Mouse (Mus musculus): ENCODE results near the gene Spn. TPM values are rescaled to one million over a fixed set of nuclear protein-coding genes. Genes with fewer than 3 reads are reported as not detected.
"Not testable (repeated sequence)": the region's sequence is repeated elsewhere in the genome, so short reads cannot be mapped to it uniquely, and the experiment has no call there.

Gene Spn
- total RNA-seq (2021): 1 to 10 TPM in 1 of 2 experiments, under 1 TPM in 1; 0.70 to 1.3 TPM
- long read RNA-seq, experiment 1, partial matches to known transcripts: 0 of 1 reads
- long read RNA-seq, experiment 1, other reads (novel, unspliced or antisense): 1 of 1 reads
- long read RNA-seq, experiment 2: 0 reads

GRCm38 (mm10) chr7:127137262-127138017, at the start of gene Spn:
TSS of gene Spn (minus strand) at chr7:127137823.
- DNase-seq: no peak

DNA sequence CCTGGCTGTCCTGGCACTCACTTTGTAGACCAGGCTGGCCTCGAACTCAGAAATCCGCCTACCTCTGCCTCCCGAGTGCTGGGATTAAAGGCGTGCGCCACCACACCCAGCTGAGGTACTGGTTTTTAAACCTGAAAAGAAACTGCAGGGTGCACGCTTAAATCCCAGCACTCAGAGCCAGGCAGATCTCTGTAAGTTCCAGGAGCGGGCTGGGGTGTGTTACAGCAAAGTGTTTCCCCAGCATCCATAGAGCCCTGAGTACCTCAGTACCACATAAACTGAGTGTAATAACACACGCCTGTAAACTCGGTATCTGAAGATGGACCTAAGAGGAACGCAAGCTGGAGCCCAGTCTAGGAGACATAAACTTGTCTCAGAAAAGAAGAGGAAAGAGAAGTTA, 49.7 kb upstream of the Spn start:
- no peak for DNase-seq

- DNase-seq: peak in 1 of 2 experiments; percentile 37
Measured at GRCm38 (mm10) chr7:127185601-127186000, 48.0 kb upstream of the Spn start.

DNA sequence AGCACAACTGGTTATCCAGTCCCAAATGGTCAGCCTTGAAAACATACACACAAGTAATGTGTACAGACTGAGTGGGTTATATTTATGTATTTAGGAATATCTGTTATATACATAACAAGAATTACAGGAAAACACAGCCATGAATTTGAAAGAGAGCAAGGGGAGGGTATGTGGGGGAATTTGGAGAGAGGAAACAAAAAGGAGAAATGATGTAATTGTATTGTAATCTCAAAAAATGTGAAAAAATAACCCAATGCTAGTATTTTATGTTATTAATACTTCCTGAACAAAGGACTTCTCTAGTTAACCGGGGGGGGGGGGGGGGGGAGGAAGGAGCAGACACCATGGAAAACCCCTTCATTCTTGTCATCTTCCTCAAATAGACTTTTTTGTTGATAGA, 47.1 kb upstream of the Spn start:
- no peak for DNase-seq

DNA sequence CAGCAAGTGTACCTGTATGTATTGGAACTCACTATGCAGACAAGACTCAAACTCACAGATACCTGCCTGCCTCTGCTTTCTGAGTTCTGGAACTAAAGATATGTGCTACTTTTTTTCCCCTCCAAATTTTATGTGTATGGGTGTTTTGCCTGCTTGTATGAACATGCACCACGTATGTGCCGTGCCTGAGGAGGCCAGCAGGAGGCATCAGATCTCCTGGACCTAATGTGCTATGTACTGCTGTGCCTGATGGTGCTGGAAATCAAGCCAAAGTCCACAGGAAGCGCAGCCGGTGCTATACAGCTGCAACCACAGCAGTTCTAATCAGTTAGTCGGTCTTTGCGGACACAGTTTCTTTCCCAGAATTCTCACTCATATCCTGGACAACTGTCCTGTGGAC, 46.2 kb upstream of the Spn start:
- DNase-seq: peak in 1 of 2 experiments; percentile 34

GRCm38 (mm10) chr7:127183345-127183744, 45.7 kb upstream of the Spn start:
- DNase-seq: no peak

DNA sequence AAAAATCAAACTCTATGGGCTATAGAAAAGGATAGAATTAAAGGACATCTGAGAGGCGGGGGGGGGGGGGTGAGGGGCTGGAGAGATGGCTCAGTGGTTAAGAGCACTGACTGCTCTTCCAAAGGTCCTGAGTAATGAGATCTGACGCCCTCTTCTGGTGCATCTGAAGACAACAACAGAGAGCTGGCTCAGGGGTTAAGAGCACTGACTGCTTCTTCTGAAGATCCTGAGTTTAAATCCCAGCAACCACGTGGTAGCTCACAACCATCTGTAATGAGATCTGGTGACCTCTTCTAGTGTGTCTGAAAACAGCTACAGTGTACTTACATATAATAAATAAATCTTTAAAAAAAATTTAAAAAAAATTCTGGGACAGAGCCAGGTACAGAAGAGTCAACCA, 44.1 kb upstream of the Spn start:
- DNase-seq: not testable (repeated sequence)

GRCm38 (mm10) chr7:127180783-127181182, 43.2 kb upstream of the Spn start:
- no peak for DNase-seq

GRCm38 (mm10) chr7:127176937-127177336, 39.3 kb upstream of the Spn start:
- DNase-seq: no peak

GRCm38 (mm10) chr7:127166501-127166900, 28.9 kb upstream of the Spn start:
- no peak for DNase-seq

- no peak for DNase-seq
Measured at GRCm38 (mm10) chr7:127165607-127166493, 28.2 kb upstream of the Spn start.

DNA sequence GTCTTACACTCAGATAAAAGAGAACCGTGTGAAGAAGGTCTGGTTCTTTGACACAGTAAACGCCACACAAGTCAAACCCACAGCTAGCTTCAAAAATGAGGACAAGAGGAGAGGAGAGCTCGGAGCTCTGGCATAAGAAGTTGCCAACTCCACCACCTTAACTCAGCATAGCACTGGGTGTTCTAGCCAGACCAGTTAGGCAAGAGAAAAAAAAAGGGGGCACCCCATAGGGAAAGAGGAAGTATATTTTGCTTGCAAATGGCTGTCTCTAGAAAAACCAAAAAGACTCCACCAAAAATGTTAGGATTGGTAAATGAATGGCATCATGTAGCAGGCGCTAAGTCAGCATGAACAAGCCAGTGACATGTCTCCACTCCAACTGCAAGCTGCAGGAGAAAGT, 26.4 kb upstream of the Spn start:
- no peak for DNase-seq

GRCm38 (mm10) chr7:127162546-127162945, 24.9 kb upstream of the Spn start:
- peak; percentile 29 to 64 for DNase-seq

- no peak for DNase-seq
Measured at GRCm38 (mm10) chr7:127157548-127157947, 19.9 kb upstream of the Spn start.

DNA sequence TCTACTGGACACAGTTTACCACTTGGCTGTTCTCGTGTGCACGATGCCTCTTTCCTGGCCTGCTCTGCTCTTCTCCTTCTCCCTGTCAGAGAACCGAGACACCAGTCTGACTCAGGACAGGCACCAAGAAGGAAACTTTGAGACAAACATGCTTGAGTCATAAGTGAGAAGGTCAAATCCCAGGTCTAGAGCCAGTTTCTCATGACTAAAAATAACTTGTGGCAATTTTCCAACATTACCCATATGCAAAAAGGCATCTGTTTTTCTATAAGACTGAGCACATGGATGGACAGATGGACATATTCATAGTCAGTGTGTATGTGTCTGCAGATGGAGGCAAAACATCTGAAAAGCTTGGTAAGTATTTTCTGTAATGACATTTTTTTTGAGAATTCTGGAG, 15.9 kb upstream of the Spn start:
- peak; percentile 33 to 37 for DNase-seq

DNA sequence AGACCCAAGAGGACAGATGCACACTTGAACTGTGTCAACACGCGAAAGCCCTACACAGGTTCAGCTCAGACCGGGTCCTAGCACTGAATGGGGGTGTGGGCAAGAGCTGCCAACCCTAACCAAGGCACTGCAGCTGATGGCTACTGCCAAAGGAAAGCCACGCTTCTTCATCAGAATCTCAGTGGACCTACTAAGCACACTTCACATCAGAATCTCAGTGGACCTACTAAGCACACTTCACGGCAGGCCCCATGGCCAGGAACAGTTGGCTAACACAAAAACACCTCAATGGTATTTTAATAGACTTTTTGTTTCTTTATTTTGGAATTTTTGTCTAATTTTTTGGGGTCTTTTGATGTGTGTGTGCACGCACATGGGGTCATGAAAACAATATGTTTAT, 14.8 kb upstream of the Spn start:
- DNase-seq: no peak

DNA sequence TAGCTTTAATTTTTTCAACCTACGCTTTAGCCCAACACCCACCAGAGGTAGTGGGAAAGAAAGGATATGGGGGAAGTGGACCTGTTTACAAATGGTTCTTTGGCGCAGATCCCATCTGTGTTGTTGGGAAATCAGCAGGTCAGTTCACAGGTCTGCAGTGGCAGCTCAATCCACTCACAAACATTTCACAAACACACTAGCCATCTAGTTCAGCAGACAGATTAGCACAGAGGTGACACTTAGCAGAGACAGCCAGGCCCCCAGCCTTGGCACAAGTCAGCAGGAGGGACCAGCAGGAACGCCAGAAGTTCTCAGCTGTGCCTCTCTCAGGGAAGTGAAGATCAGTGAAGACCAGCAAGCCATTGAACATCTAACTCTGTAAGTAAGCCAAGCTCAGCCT, 10.3 kb upstream of the Spn start:
- no peak for DNase-seq

- DNase-seq: no peak
Measured at GRCm38 (mm10) chr7:127146267-127146603, 8.6 kb upstream of the Spn start.

DNA sequence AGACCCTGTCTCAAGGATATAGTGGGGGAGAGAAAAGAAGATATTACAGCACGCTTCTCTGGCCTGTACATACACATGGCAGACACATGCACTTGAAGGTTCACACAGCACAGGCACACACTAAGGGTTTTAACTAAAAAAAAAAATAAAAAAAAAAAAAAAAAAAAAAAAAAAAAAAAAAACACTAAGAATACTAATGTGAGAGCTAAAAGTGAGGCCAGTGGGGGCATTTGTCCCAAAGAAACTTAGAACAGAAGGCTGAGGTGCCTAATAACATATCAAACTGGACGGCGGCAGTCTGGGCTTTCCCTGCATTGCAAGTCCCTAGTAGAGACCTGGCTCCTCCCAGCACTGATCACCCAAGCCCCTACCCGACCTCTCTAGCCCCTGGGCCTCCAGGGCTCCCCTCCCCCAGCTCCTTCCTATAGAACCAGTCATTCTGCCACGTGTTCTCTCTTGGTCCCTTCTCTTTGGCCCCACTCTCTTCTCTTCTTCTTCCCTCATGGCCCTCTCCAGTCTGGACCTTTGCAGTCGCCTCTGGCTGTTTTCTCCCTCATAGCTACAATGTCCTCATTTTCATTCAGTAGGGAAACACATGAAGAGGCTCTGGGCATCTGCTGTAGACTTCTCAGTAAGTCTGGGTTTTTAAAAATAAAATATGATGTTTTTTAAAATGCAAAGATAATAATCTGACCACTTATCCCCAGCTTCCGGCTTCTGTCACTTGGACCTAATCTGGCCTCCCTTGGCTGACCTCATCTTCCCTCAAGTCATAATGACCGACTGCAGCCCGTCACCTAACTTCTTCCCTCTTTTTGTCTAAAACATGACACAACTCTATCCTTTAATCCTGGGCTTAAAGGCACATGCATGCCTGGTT, 8.0 kb upstream of the Spn start:
- no peak for DNase-seq

DNA sequence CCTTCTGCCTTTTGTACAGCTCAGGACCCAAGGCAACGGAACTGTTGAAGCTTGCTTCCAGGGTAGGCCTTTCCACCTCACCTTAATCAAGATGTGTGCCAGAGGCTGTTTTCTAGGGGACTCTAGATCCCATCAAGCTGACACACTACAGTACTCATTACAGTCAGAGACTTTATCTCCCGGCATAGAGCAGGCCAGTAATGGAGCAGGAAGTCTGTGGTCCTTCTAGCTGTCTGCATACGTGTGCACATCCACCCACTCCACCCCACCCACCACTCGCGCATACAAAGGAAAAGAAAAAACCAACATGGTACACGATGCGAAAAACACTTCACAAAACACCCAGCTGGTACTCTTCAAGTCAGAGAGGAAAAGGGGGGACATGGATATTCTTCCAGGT, 6.8 kb upstream of the Spn start:
- DNase-seq: no peak

GRCm38 (mm10) chr7:127142666-127143065, 5.0 kb upstream of the Spn start:
- DNase-seq: no peak

DNA sequence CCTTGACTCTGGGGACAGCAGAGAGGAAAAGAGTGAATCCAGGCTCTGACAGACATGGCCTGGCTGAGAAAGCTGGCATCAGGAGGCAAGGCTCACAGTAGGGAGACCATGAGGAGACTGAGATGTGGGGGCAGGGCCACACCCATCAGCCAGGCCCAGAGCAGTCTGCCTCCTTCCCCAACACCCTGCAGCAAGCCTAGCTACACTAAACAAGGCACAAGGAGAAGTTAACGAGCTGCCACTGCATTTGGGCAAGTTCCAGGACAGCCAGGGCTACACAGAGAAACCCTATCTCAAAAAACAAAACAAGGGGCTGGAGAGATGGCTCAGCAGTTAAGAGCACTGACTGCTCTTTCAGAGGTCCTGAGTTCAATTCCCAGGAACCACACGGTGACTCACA, 4.6 kb upstream of the Spn start:
- no peak for DNase-seq

Data from adrenal gland, postnatal 36 days (tissue).